Mouse (Mus musculus): ENCODE data around the gene Slc25a3.

DNA sequence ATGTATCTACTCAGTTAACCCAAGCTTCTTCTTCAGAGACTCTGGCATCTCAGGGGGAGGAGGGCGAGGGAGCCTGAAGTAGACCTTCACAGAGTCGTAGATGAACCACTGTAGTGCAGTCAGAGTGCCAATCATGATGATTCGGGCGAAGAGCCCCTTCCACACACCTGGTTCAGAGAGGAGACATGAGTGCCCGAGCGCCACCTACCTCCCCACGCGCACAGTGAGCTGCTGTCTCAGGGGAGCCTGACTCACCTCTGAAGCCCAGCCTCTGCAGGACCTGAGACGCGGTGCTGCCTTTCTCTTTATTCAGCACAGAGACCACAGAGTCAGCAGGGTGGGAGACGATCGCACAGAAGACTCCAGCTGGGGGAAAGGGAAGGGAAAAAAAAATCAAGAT lies 6.9 kb downstream of the Slc25a3 start:
- TF ChIP-seq GATA1 (IDR thresholded peaks at IDR 0.05; ENCODE audit: low read length) (no peak), TAL1 (IDR thresholded peaks at IDR 0.05; ENCODE audit: low read length) (no peak)
